Mouse (Mus musculus) layer of hippocampus, postnatal 10 days (tissue): Measurements from ENCODE around the gene Bcan. TPM values are rescaled to one million over a fixed set of nuclear protein-coding genes. Genes with fewer than 3 reads are reported as not detected.

Experiments
- DNase-seq, 2 experiments: peaks; one replicate each; pipeline ENCODE4 v3.0.0; 2021; ENCODE audit warnings: low spot score in 2 of 2
- long read RNA-seq: library from polyadenylated mRNA; stranded (forward); transcript quantifications from one replicate; pipeline ENCODE4 v2.0.0, GENCODE M21; 2023
- total RNA-seq, 2 experiments: library from RNA; stranded (reverse); gene quantifications; 2 replicates each; pipeline ENCODE4 v1.2.3; 2021

The Bcan gene
- total RNA-seq = 100 to 1,000 TPM; 350 to 399 TPM
- long read RNA-seq, transcript Bcan-201 (14 exons, 3,141 nt) = major isoform, 211 of 350 reads
- long read RNA-seq, partial matches to known transcripts = 74 of 350 reads
- long read RNA-seq, other reads (novel, unspliced or antisense) = 63 of 350 reads

- peak; percentile 69 to 80 for DNase-seq
Measured at GRCm38 (mm10) chr3:88000181-88000580, at the start of gene Bcan. Gene Bcan (minus strand): TSS chr3:88000230.

DNA sequence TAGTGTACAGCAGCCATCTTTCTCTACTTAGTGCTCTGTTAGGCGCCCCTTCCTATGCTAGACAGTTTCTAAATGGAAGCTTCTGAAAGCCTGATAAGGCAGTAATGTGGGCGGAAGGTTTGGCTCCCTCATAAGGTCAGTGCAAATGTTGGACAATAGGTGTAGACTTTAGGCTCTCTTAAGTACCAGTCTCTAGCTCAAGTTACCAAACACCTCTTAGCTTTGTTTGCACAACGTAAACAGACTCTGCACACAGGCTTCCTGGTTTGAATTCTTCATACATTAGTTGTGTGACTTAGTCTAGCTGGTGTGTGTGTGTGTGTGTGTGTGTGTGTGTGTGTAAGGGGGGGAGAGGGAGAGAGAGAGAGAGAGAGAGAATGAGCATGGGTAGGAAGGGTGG lies 49.5 kb upstream of the Bcan start:
- DNase-seq = no peak

DNA sequence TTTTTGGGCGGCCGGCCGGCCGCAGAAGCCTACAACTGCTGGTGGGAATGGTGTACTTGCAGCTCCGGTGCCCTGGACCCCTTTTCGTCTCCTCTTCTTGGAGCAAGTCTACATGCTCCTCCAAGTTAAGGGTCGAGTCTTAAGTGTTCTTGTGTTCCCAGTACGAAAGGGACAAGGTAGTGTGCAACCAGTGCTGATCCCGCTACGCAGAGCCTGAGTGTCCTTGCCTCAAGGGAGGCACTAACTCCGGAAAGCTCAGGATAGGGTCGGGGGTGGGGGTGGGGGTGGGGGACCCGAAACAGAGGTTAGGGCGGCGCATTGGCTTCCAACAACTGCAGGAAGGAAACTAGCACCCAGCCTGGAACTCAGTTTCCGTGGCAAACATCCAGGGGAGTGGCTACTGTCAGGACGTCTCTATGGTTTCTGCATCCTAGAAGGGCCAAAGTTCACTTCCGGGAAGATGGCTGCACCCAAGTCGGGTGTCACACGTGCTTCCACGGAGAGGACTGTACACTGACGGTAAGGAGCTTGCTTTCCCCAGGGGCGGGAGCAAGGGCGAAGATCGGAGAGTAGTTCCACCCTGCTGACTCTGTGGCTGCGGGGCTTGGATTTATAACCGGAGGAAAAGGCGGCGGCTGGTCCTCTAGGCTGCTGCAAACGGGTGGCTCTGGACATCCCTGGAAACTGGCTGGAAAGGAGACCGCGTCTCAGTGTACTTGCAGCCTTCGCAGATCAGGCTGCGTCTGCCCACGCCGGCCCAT lies 42.8 kb upstream of the Bcan start, which contains the start of gene Gpatch4:
TSS of gene Gpatch4 (plus strand) at position 448 of the 761 bp plus-strand sequence.
- DNase-seq = peak; percentile 84 to 87

GRCm38 (mm10) chr3:88035561-88036293 lies 35.7 kb upstream of the Bcan start:
- DNase-seq = no peak

DNA sequence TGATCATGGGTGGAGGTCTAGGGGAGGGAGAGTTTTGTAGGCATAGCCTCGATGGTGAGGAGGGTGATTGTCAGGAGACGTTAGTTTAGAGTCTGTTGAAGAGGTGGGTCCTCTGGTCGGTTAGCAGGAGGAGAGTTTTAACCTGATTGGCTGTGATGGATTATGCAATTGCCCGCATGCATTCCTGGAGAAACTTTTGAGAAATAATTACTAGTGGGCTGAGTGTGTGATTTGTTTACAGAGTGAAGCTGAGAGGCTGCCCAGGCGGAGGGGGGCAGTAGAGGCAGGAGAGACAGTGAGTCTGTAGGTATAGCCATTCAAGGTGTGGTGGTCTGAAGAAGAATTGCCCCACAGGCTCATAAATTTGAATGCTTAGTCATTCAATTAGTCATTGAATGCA lies 33.5 kb upstream of the Bcan start:
- no peak for DNase-seq

- DNase-seq = peak; percentile 21 to 27
Measured at GRCm38 (mm10) chr3:88030608-88031395, 30.8 kb upstream of the Bcan start.

DNA sequence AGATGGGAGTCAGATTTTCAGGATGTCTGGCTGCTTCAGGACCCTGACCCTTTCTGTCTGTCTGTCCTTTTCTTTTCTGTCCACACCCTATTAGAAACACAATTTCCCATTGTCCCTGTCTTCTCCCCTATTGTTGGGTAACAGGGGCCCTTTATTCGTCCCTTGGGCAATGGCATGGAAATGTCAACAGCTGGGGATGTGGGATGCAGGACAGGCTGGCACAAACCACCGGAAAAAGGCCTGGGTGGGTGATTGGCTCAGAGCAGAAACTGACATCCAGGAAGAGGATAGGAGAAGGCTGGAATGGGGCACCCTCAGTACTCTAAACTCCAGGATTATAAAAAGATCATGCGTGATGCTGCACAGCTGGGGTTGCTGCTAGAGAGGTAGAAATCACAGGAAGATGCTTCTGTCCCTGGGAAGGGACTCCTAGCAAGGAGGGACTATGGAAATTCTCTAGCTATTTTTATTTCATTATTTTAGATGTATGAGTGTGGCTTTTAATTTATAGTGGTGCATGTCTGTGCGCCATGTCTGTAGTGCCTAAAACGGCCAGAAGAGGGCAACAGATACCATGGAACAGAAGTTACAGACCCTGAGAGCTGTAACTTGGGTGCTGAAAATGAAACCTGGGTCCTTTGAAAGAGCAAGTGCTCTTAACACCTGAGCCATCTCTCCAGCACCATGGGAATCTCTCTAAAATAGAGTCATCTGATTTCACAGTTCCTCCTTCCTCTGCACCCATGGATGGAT lies 27.6 kb upstream of the Bcan start, which contains the start of gene Hapln2:
TSS of gene Hapln2 (minus strand) at position 150 of the 753 bp plus-strand sequence.
- no peak for DNase-seq

GRCm38 (mm10) chr3:88026823-88027222 lies 26.8 kb upstream of the Bcan start:
- no peak for DNase-seq

GRCm38 (mm10) chr3:88023192-88024074 lies 23.4 kb upstream of the Bcan start:
- peak; percentile 26 to 34 for DNase-seq

DNA sequence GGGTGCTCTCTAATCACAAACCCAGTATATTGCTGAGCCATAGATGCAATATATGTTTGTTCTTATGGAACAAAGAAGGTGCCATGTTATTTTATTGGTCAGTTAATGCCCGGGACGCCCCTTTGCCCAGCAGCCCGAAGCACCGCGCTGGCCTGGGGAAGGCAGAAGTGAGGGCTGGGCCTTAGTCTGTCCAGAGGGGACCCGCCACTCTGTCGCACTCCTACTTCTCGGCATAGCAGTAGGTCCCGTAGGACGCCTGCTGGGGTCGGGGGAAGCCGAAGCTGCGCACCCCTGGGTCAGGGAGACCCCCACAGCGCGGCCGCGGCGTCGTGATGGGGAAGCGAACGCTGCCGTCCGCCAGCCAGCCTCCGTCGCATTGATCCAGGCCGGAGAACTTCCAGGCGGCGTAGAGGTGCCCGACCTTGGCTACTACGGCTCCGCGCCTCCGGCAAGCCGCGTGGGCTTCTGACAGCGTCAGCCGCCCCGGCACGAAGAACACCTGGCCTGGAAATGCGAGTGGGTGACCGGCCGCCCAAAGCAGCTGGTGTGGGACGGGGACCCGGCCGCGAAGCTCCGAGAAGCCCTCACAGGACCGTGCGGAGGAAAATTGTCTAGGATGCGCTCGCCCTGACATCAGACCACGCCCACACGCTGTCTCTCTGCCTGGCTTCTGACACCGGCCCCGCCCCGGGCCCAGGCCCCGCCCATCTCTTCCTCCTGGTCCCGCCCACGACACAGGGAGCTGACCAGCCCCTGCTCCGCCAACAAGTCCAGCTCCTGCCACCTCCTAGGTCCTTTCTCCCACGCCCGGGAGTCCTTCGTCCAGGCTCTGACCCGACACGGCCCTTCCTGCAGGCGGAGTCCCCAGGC lies 22.5 kb upstream of the Bcan start:
- DNase-seq = peak; percentile 64 to 76

DNA sequence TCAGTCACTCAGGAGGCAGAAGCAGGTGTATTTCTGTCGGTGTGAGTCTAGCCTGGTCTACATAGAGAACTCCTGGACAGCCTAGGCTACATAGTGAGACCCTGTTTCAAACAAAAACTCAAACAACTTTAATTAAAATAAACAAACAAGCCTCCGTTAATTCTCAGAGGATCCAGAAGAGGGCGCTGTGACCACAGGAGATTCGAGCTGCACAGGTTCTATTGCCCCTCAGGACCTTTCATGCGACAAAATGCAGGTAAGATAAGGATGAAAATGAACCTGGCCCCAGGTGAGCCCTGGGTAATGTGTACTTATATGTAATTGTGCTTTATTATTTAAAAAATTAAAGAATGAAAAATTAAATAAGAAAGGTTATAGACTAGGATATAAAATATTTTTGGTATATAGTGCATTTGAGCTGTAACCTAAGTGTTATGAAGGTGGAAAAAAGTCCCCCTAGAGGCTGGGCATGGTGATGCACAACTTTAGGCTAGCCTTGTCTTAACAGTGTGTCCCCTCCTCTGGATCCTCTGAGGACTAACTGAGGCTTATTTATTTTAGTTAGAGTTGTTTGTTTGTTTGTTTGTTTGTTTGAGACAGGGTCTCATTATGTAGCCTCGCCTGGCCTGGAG lies 10.7 kb upstream of the Bcan start:
- peak; percentile 26 to 37 for DNase-seq

- DNase-seq = no peak
Measured at GRCm38 (mm10) chr3:88005822-88006786, 6.1 kb upstream of the Bcan start.

GRCm38 (mm10) chr3:88002291-88002976 lies 2.4 kb upstream of the Bcan start:
- DNase-seq = peak; percentile 51 to 67

- peak in 1 of 2 experiments; percentile 42 for DNase-seq
Measured at GRCm38 (mm10) chr3:88000816-88001595, 976 bp upstream of the Bcan start.

- DNase-seq = peak; percentile 29 to 37
Measured at GRCm38 (mm10) chr3:87999243-87999895, 661 bp downstream of the Bcan start.
